Mouse (Mus musculus): ENCODE measurements around the gene Rpa3.

The Rpa3 gene

DNA sequence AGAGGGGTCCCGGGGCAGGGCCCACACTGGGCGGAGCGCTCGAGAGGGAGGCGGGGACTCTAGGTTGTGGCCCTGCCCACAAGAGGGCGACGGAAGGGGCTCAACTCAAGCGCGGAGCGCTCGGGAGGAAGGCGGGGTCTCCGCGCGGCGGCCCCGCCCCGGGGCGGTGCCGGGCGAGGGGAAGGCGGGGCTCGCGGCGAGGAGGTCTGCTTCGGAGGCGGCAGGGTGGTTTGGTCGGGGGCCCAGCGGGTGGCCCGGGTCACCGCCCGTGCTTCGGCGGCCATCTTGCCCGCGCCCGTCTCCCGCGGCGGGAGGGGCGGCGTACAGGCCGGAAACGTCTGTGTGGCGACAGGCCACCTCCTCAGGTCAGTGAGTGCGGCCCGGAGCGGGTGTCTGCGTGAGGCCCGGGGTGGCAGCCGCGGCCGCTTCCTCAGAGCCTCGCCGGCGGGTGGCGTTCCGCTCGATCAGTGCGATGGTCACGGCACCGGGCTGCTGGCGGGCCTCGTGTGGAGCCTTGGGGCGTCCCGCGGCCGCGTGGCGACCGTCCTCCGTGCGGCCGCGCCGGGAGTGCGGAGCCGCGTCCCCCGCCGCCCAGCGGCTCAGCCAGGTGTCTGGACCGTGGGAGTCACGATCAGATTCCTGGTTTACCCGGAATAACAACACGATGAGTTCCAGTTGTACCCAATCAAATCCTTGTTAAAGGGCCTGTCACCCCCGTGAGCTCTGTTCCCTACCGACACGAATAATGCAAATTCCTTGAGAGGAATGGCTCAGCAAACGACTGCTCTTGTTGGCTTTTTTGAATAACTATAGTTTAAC lies 49.7 kb downstream of the Rpa3 start, which contains the start of gene Mios:
Mios (plus strand) TSS at position 176 of the 819 bp plus-strand sequence.
- peak; percentile 88 for DNase-seq (ENCODE audit: low read depth)

Data from 416B (cell line).